Mouse (Mus musculus) macrophage (primary cell): ENCODE data around the gene Psapl1. TPM values are rescaled to one million over a fixed set of nuclear protein-coding genes. Genes with fewer than 3 reads are reported as not detected.

Experiments used
- H3K27ac ChIP-seq: fragments of 350-480 bp; formaldehyde crosslinking; 2 replicates; pipeline ENCODE4 v1.9.0; 2021
- H3K36me3 ChIP-seq: fragments of 350-480 bp; formaldehyde crosslinking; 2 replicates; pipeline ENCODE4 v1.9.0; 2021; ENCODE audit errors: inconsistent target
- H3K4me3 ChIP-seq: fragments of 350-480 bp; formaldehyde crosslinking; 2 replicates; pipeline ENCODE4 v1.9.0; 2021; ENCODE audit errors: inconsistent target
- H3K79me2 ChIP-seq: fragments of 350-480 bp; formaldehyde crosslinking; 2 replicates; pipeline ENCODE4 v1.9.0; 2021; ENCODE audit errors: inconsistent target
- WGBS: methylation state at CpG from one replicate; pipeline ENCODE4 v1.1.7; 2026; ENCODE audit warnings: inconsistent platforms; ENCODE audit not compliant: missing documents; 5-methylcytosine and 5-hydroxymethylcytosine counted together
- polyA plus RNA-seq: library from polyadenylated mRNA; stranded (reverse); fragments of 250-400 nt; gene quantifications from 3 replicates; pipeline ENCODE4 v1.2.4, GENCODE M21; 2018; ENCODE audit warnings: inconsistent platforms

The Psapl1 gene
- polyA plus RNA-seq, 1 experiment from 2014 or later = not detected

DNA sequence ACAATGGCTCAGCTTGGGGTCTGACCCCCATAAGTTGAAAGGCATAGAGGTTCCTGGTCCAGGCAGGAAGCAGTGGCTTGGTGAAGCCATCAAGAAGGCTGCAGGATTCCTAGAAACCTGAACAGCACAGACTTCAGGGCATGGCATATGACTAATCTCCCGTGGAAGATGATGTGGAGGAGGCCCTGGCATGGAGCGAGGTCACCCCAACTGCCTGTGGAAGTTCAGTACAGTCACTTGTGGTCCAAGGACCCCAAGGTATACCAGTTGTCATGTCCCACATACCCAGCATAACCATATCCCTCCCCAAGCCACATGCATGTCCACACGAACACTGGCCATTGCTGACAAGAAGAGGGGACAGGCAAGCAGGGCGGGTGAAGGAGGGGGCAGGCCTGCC, 12.5 kb upstream of the Psapl1 start:
- Histone ChIP-seq H3K4me3 (no peak overlapping the region), H3K79me2 (no peaks in the 10 kb centered on the region), H3K27ac (no peak overlapping the region), H3K36me3 (no peaks in the 10 kb centered on the region)
- 85% methylated on average over 4 of the region's 4 CpGs for WGBS

- H3K79me2 ChIP-seq = no peaks in the 10 kb centered on the region
- 83% methylated on average over 3 of the region's 3 CpGs for WGBS
Observed at GRCm38 (mm10) chr5:36191876-36192275, 11.9 kb upstream of the Psapl1 start.

DNA sequence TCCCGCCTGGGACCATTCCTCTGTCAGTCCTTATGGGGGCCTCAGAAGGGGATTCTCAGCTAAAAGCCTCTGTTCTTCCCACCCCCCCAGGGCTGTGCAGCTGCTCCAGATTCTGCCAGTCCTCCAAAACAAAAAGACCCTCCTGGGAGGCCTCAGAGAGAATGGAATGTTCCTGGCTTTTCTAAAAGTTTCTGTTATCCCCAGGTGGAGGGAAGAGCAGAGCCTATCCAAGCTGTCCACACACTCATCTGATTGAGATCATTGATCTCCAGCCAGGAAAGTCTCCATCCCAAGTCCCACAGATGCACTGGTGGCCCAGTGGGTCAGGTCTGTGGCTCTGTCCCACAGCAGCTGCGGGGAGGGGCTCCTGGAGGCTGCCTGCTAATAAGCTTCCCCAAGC, 11.1 kb upstream of the Psapl1 start:
- 92% methylated on average over 2 of the region's 2 CpGs for WGBS
- Histone ChIP-seq H3K27ac (no peak overlapping the region), H3K36me3 (no peaks in the 10 kb centered on the region), H3K79me2 (no peaks in the 10 kb centered on the region), H3K4me3 (no peak overlapping the region)

More at GRCm38 (mm10) chr5:36191876-36192275, 11.9 kb upstream of the Psapl1 start:
- Histone ChIP-seq H3K27ac (no peak overlapping the region), H3K36me3 (no peaks in the 10 kb centered on the region), H3K4me3 (no peak overlapping the region)

GRCm38 (mm10) chr5:36194631-36195030, 9.2 kb upstream of the Psapl1 start:
- no peak overlapping the region for H3K4me3 ChIP-seq
- H3K79me2 ChIP-seq = no peaks in the 10 kb centered on the region
- H3K27ac ChIP-seq = no peak overlapping the region
- WGBS = 77% methylated on average over 4 of the region's 4 CpGs
- no peaks in the 10 kb centered on the region for H3K36me3 ChIP-seq

DNA sequence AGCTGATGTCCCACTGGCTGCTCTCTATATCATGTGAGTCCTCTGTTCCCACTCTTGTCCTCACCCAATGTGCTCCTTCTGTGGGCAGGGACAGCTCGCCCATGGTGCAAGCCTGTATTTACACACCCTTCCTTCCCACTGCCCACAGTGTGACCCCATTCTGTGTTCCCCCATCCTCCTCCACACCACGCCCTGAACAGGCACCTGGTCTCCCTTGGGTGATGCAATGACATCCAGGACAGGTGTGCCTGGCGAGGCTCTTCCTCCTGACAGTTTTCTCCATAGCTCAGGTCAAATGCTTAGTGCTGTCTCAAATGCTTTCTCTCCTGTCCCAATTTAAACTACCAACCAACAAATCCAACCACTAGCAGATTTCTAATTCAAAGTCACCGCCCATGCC, 8.4 kb upstream of the Psapl1 start:
- H3K27ac ChIP-seq = no peak overlapping the region
- H3K36me3 ChIP-seq = no peaks in the 10 kb centered on the region
- no peaks in the 10 kb centered on the region for H3K79me2 ChIP-seq
- no peak overlapping the region for H3K4me3 ChIP-seq
- WGBS = 82% methylated on average over 4 of the region's 4 CpGs

- H3K27ac ChIP-seq = no peak overlapping the region
- no peak overlapping the region for H3K4me3 ChIP-seq
- H3K79me2 ChIP-seq = no peaks in the 10 kb centered on the region
- no peaks in the 10 kb centered on the region for H3K36me3 ChIP-seq
- 55% methylated on average over 1 of the region's 1 CpGs for WGBS
Observed at GRCm38 (mm10) chr5:36199519-36199918, 4.3 kb upstream of the Psapl1 start.

- no peak overlapping the region for H3K4me3 ChIP-seq
- WGBS = 86% methylated on average over 5 of the region's 5 CpGs
- no peak overlapping the region for H3K27ac ChIP-seq
- H3K36me3 ChIP-seq = no peaks in the 10 kb centered on the region
- H3K79me2 ChIP-seq = no peaks in the 10 kb centered on the region
Observed at GRCm38 (mm10) chr5:36202781-36203180, 1.0 kb upstream of the Psapl1 start.

GRCm38 (mm10) chr5:36203421-36203820, 400 bp upstream of the Psapl1 start:
- WGBS = 90% methylated on average over 5 of the region's 5 CpGs
- Histone ChIP-seq H3K4me3 (no peak overlapping the region), H3K36me3 (no peaks in the 10 kb centered on the region), H3K27ac (no peak overlapping the region), H3K79me2 (no peaks in the 10 kb centered on the region)

- Histone ChIP-seq H3K79me2 (no peaks in the 10 kb centered on the region), H3K27ac (no peak overlapping the region), H3K4me3 (no peak overlapping the region), H3K36me3 (no peaks in the 10 kb centered on the region)
- 83% methylated on average over 11 of the region's 11 CpGs for WGBS
Observed at GRCm38 (mm10) chr5:36205397-36205796, 1.6 kb downstream of the Psapl1 start.

DNA sequence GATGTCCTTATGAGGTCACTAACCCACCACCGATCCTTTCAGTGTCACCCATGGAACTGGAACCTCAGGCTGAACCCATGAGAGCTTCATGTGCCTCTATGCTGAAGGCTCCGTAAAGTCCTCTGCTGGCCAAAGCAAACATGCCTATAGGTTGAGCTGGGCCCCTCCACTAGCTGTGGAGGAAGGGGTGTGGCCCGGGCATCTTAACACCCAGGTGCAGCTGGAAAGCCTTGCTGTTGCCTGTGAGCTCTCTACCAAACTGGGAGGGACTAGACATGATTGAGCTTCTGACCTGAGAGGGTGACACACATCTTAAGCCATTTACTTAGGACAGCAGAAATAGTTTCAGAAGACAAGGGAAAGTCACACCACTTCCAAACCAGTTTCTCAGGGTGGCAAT, 5.0 kb downstream of the Psapl1 start:
- Histone ChIP-seq H3K27ac (no peak overlapping the region), H3K4me3 (no peak overlapping the region), H3K36me3 (no peaks in the 10 kb centered on the region), H3K79me2 (no peaks in the 10 kb centered on the region)
- WGBS = 69% methylated on average over 3 of the region's 3 CpGs

- Histone ChIP-seq H3K27ac (no peak overlapping the region), H3K36me3 (no peaks in the 10 kb centered on the region), H3K79me2 (no peaks in the 10 kb centered on the region), H3K4me3 (no peak overlapping the region)
- WGBS = 85% methylated on average over 10 of the region's 10 CpGs
Observed at GRCm38 (mm10) chr5:36213310-36213709, 9.5 kb downstream of the Psapl1 start.

DNA sequence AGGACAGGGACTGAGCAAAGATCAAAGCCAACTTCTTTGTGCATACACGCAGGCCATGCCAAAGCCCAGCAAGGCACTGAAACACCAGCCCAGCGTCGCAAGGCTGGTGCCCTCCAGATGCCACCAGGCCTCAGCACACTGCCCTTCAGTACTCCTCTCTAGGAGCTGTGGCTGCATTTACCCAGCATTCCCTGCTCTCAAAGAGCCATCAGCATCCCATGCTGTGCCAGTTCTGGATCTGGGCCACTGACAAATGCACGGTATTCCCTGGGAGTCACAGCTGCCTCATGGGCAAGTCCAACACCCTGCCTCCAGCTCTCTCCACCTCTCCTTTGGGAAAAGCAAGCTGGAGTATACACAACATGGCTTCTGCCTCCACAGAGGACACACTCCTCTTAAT, 16.3 kb downstream of the Psapl1 start:
- WGBS = 89% methylated on average over 4 of the region's 4 CpGs

DNA sequence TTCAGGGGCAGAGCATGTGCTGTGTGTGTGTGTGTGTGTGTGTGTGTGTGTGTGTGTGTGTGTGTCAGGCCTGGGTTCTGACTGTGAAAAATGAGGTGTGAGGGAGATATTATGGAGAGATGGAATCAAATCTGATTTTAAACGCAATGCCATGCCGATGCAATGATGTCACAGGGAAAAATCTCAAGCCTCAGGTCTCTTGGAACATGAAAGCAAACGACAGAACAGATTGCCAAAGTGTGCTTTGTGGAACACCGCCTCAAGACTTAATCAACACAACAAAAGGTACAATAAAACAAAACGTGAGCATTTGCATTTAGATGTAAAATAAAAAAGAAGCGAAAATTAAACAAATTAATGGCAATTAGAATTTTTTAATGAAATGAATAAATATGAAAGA, 16.8 kb downstream of the Psapl1 start:
- no peak overlapping the region for H3K27ac ChIP-seq
- 83% methylated on average over 6 of the region's 6 CpGs for WGBS
- no peak overlapping the region for H3K4me3 ChIP-seq
- H3K36me3 ChIP-seq = no peaks in the 10 kb centered on the region
- no peaks in the 10 kb centered on the region for H3K79me2 ChIP-seq

More for the DNA sequence above, 16.3 kb downstream of the Psapl1 start:
- Histone ChIP-seq H3K4me3 (no peak overlapping the region), H3K79me2 (no peaks in the 10 kb centered on the region), H3K36me3 (no peaks in the 10 kb centered on the region), H3K27ac (no peak overlapping the region)

GRCm38 (mm10) chr5:36223787-36224186, 20.0 kb downstream of the Psapl1 start:
- H3K36me3 ChIP-seq = no peaks in the 10 kb centered on the region
- H3K27ac ChIP-seq = no peak overlapping the region
- no peaks in the 10 kb centered on the region for H3K79me2 ChIP-seq
- 68% methylated on average over 6 of the region's 6 CpGs for WGBS
- no peak overlapping the region for H3K4me3 ChIP-seq

DNA sequence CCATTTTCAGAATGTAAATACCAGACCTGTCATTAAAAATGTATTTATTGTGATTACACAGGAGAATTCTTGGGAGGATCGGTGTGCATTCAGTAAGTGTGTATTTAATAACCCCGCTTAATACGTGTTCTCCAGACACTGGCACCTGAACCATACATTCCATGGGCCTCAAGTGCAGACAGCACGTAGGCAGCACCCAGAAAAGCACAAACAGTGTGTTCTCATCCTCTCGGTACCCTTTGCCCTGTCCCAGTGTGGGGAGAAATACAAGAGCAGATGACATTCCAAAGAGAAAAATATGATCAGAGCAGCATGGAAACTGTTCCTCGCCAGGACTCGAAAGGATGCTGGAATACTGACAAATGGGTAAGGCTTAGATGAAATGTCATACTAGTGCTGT, 22.0 kb downstream of the Psapl1 start:
- no peak overlapping the region for H3K27ac ChIP-seq
- whole genome bisulfite sequencing = 94% methylated on average over 7 of the region's 7 CpGs
- H3K4me3 ChIP-seq = no peak overlapping the region

GRCm38 (mm10) chr5:36226296-36226695, 22.5 kb downstream of the Psapl1 start:
- WGBS = 38% methylated on average over 11 of the region's 11 CpGs
- Histone ChIP-seq H3K27ac (no peak overlapping the region), H3K36me3 (no peaks in the 10 kb centered on the region), H3K4me3 (no peak overlapping the region), H3K79me2 (no peaks in the 10 kb centered on the region)

More for the DNA sequence above, 22.0 kb downstream of the Psapl1 start:
- H3K36me3 ChIP-seq = no peaks in the 10 kb centered on the region
- no peaks in the 10 kb centered on the region for H3K79me2 ChIP-seq
